In the genomic region with DNA sequence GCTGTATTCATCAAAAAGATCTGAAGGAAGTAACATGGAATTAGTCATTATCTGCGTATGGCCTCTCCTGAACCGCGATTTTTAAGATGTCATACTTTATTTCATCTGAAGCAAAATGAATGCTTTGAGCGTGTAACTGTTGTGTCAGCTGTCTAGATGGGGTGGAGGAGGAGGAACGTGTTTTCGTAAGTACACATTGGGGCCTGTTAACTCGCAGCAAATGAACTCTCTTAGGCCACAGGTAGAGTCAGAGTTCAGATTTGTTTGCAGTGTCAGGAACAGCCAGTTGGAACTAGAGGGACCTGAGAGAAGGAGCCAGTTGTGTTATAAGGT, we compare ENCODE assay signal across 7 mouse cellular contexts. TPM values are rescaled to one million over a fixed set of nuclear protein-coding genes. Genes with fewer than 3 reads are reported as not detected.
DNase-seq lines count a peak whose midpoint lies in the region; ATAC-seq lines count a peak whose summit lies in the region.

No protein-coding gene starts in this region.

- no peak for ATAC-seq in embryonic facial prominence, embryonic 11.5 days (replicated peaks; ENCODE audit: insufficient number of reproducible peaks, low FRiP score, low TSS enrichment, low read depth)
- no peak for ATAC-seq in intestine, embryonic 14.5 days (replicated peaks; ENCODE audit: low FRiP score, low TSS enrichment, low read depth)

- H3K27ac ChIP-seq in embryonic facial prominence, embryonic 11.5 days (replicated peaks; ENCODE audit: low read depth, low read length): no peak overlapping the region
- 0 out of 2 replicates have a peak overlapping the region, but pooled peaks have one; percentile 89 for H3K27ac ChIP-seq in intestine, embryonic 14.5 days (ENCODE audit: low read depth)
- peak overlapping the region; percentile 91 for H3K27ac ChIP-seq in macrophage

- WGBS in embryonic facial prominence, embryonic 11.5 days: 7% methylated on average over 7 of the region's 7 CpGs
- WGBS in intestine, embryonic 14.5 days: 12% methylated on average over 7 of the region's 7 CpGs
- WGBS in macrophage (ENCODE audit: missing documents): 9% methylated on average over 7 of the region's 7 CpGs

- H3K4me1 ChIP-seq in embryonic facial prominence, embryonic 11.5 days (ENCODE audit: control insufficient read depth, insufficient read depth, low read length): no peaks in the 10 kb centered on the region
- peaks cover 8% of the 10 kb centered on the region for H3K4me1 ChIP-seq in intestine, embryonic 14.5 days (replicated peaks; ENCODE audit: control insufficient read depth, insufficient read depth, low read length)

- H3K27me3 ChIP-seq in embryonic facial prominence, embryonic 11.5 days (ENCODE audit: control insufficient read depth, insufficient read depth, low read length): peaks cover 6% of the 10 kb centered on the region
- H3K27me3 ChIP-seq in intestine, embryonic 14.5 days (replicated peaks; ENCODE audit: control insufficient read depth, insufficient read depth, low read length): peaks cover 15% of the 10 kb centered on the region

- H3K4me3 ChIP-seq in embryonic facial prominence, embryonic 11.5 days (ENCODE audit: low read depth, low read length): peak overlapping the region; percentile 78
- peak overlapping the region; percentile 73 for H3K4me3 ChIP-seq in intestine, embryonic 14.5 days (ENCODE audit: low read depth, low read length)
- peak overlapping the region; percentile 70 for H3K4me3 ChIP-seq in macrophage (ENCODE audit: inconsistent target)

- H3K36me3 ChIP-seq in embryonic facial prominence, embryonic 11.5 days (replicated peaks; ENCODE audit: control insufficient read depth, insufficient read depth, low read depth, low read length): no peaks in the 10 kb centered on the region
- H3K36me3 ChIP-seq in intestine, embryonic 14.5 days (ENCODE audit: control insufficient read depth, insufficient read depth, low read length): no peaks in the 10 kb centered on the region
- no peaks in the 10 kb centered on the region for H3K36me3 ChIP-seq in macrophage (ENCODE audit: inconsistent target)

- peak overlapping the region; percentile 92 for H3K4me2 ChIP-seq in embryonic facial prominence, embryonic 11.5 days (ENCODE audit: low read depth, low read length)
- H3K4me2 ChIP-seq in intestine, embryonic 14.5 days (ENCODE audit: low read length): peak overlapping the region; percentile 69

- peak; percentile 10 for DNase-seq in thymus, postnatal 25 days
- no peak for DNase-seq in thymus, postnatal 10 days (ENCODE audit: low spot score in 2 of 2)
- peak; percentile 36 for DNase-seq in embryonic facial prominence, embryonic 11.5 days (ENCODE audit: low spot score)
- DNase-seq in intestine, embryonic 14.5 days (ENCODE audit: low spot score): no peak
- DNase-seq in yolk sac, embryonic 10.5 days (ENCODE audit: low spot score): peak; percentile 74
- no peak for DNase-seq in right cerebral cortex, postnatal 4 days

- H3K79me2 ChIP-seq in macrophage (ENCODE audit: inconsistent target): peaks cover 52% of the 10 kb centered on the region

- no peaks in the 10 kb centered on the region for H3K9me3 ChIP-seq in embryonic facial prominence, embryonic 11.5 days (replicated peaks; ENCODE audit: control insufficient read depth, low read length)
- no peaks in the 10 kb centered on the region for H3K9me3 ChIP-seq in intestine, embryonic 14.5 days (ENCODE audit: control insufficient read depth, low read length)

- H3K9ac ChIP-seq in embryonic facial prominence, embryonic 11.5 days (replicated peaks; ENCODE audit: low read length): peak overlapping the region; percentile 70
- peak overlapping the region; percentile 80 for H3K9ac ChIP-seq in intestine, embryonic 14.5 days (ENCODE audit: low read length)

RNA-seq across cellular contexts. Expression of gene Sfmbt1, which starts 2.3 kb away (rescaled TPM):
- polyA plus RNA-seq in embryonic facial prominence, embryonic 11.5 days (2014; fragmentation: Nextera tagmentation; extraction: Ambion mirVana): 18.5 and 20.5 TPM in 2 replicates
- 12.6 and 14.9 TPM in 2 replicates for polyA plus RNA-seq in intestine, embryonic 14.5 days (2014; fragmentation: Nextera tagmentation; extraction: Ambion mirVana)
- total RNA-seq in macrophage (2018; cell fraction: chromatin; rRNA removed): 100 to 1,000 TPM in 13 of 26 experiments, 10 to 100 TPM in 13; 41.0 to 164 (median 95.3) TPM
- total RNA-seq in macrophage (2018; cell fraction: cytosol; rRNA removed): 10 to 100 TPM; 25.5 to 51.3 (median 38.7) TPM
- 100 to 1,000 TPM in 1 of 26 experiments, 10 to 100 TPM in 25; 39.0 to 102 (median 62.2) TPM for total RNA-seq in macrophage (2018; cell fraction: nucleus; rRNA removed)
- 21.6 to 32.5 TPM (median 29.4 TPM) in 3 replicates for polyA plus RNA-seq in macrophage (2018)

Comparison
In these comparisons a context has a peak if more than half of its experiments do, and no peak if none do; other contexts are left out.
1. DNase-seq: peak in thymus, postnatal 25 days (single experiment), embryonic facial prominence, embryonic 11.5 days (single experiment) and yolk sac, embryonic 10.5 days (single experiment); none in thymus, postnatal 10 days (0 of 2), intestine, embryonic 14.5 days (single experiment) and right cerebral cortex, postnatal 4 days (single experiment).
2. Peak in every context shown above with its lines, with median percentiles within 50 percentile points of each other: H3K4me3 ChIP-seq.